Mouse (Mus musculus): ENCODE results near the gene Sumo1. TPM values are rescaled to one million over a fixed set of nuclear protein-coding genes. Genes with fewer than 3 reads are reported as not detected.

Sumo1 gene
- polyA plus RNA-seq, 1 experiment = 140 TPM

DNA sequence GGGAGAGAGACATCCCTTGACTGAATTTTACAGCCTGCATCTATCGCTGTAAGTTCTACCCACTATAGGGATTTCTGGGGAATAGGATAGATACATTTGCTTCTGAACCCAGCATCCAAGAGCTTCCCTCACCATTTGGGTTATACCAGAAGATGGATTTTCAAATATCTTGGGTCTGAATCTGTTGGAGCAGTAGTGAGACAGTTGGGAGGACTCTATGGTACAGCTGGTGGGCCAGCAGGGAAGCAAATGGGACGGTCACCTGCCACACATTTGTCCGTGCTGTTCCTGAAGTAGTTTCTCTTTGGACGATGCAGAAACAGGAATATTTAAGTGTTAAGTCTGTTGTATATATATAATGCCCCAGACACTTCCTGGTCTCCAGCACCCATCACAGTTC is 103.1 kb downstream of the Sumo1 start:
- 82% methylated on average over 4 of the region's 4 CpGs for WGBS

DNA sequence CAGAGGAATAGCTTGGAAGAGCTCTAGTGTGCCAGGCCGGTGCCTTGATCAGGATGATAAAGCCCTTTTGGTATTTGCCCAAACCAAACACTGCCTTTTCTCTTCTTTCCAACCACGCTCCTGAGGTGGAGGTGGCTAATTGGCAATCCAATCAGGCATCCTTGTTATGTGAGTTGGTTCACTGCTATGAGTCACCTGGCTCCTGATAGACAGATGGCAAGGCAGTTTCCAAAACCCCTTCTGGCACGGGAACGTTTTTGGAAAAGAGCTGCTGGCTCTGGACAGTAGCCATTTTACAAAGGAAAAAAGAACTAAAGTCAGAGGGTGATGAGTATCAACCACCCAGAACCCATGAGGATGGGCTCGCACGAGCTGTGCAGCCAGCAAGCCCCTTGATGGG is 103.7 kb downstream of the Sumo1 start:
- 75% methylated on average over 6 of the region's 6 CpGs for WGBS
- H3K4me3 ChIP-seq (replicated peaks; ENCODE audit: control insufficient read depth, low read depth, low read length) = no peak overlapping the region
- H3K27ac ChIP-seq (ENCODE audit: control insufficient read depth, insufficient read depth, low read depth, low read length, poor library complexity) = no peak overlapping the region
- TF ChIP-seq POLR2A (IDR thresholded peaks at IDR 0.05; ENCODE audit: borderline replicate concordance, control insufficient read depth, low read depth, low read length) (no peak), CTCF (IDR thresholded peaks at IDR 0.05; ENCODE audit: control insufficient read depth, insufficient read depth, low read length) (no peak)
- H3K4me1 ChIP-seq (ENCODE audit: control insufficient read depth, insufficient read depth, low read length) = no peaks in the 10 kb centered on the region; the same call in 1 of the 2 replicates

More for the DNA sequence above, 103.1 kb downstream of the Sumo1 start:
- no peaks in the 10 kb centered on the region; the same call in 1 of the 2 replicates for H3K4me1 ChIP-seq (ENCODE audit: control insufficient read depth, insufficient read depth, low read length)
- no peak overlapping the region for H3K4me3 ChIP-seq (replicated peaks; ENCODE audit: control insufficient read depth, low read depth, low read length)
- TF ChIP-seq POLR2A (IDR thresholded peaks at IDR 0.05; ENCODE audit: borderline replicate concordance, control insufficient read depth, low read depth, low read length) = no peak
- H3K27ac ChIP-seq (ENCODE audit: control insufficient read depth, insufficient read depth, low read depth, low read length, poor library complexity) = no peak overlapping the region

DNA sequence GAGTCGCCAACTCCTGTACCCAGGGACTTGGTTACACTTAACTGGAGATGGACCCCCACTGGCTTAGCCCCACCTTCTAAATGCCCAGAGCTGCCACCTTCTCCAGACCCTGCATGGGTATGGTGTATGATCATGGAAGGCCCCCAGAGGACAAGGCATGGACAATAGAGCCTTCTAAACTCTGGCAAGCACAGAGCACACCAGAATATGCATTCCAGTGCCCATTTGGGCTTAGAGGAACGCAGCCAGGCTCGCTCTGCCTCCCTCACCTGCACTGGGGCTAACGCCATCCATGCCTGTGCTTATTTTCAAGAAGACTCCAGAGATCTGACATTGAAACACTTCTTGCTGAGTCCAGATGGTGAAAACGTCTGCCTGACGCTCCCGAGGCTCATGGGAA is 104.4 kb downstream of the Sumo1 start:
- WGBS = 70% methylated on average over 7 of the region's 7 CpGs
- no peaks in the 10 kb centered on the region for H3K4me1 ChIP-seq (ENCODE audit: control insufficient read depth, insufficient read depth, low read length)
- no peak for TF ChIP-seq CTCF (IDR thresholded peaks at IDR 0.05; ENCODE audit: control insufficient read depth, insufficient read depth, low read length)
- TF ChIP-seq POLR2A (IDR thresholded peaks at IDR 0.05; ENCODE audit: borderline replicate concordance, control insufficient read depth, low read depth, low read length) = no peak

DNA sequence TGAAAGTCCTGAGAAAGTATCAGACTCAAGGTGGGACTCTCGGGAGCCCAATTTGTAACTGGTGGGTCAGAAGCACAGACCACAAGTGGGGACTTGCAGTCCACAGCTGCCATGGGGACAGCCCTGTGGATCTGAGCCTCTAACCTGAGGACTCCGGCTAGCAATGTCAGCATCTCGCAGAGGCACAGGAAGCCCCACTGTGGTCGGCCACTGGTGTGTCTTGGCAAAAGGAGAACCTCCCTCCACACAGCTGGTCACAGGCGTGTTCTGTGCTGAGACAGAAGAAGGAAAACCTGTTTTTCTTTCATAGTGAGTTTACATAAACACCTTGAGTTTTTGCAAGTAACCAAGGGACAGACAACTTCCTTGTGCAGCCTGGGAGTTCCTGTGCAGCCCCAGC is 104.8 kb downstream of the Sumo1 start:
- Histone ChIP-seq H3K4me3 (replicated peaks; ENCODE audit: control insufficient read depth, low read depth, low read length) (no peak overlapping the region), H3K27ac (ENCODE audit: control insufficient read depth, insufficient read depth, low read depth, low read length, poor library complexity) (no peak overlapping the region), H3K4me1 (ENCODE audit: control insufficient read depth, insufficient read depth, low read length) (no peaks in the 10 kb centered on the region)
- no peak for TF ChIP-seq POLR2A (IDR thresholded peaks at IDR 0.05; ENCODE audit: borderline replicate concordance, control insufficient read depth, low read depth, low read length)
- no peak for TF ChIP-seq CTCF (IDR thresholded peaks at IDR 0.05; ENCODE audit: control insufficient read depth, insufficient read depth, low read length)
- 11% methylated on average over 5 of the region's 5 CpGs for WGBS

More for the DNA sequence above, 104.4 kb downstream of the Sumo1 start:
- Histone ChIP-seq H3K27ac (ENCODE audit: control insufficient read depth, insufficient read depth, low read depth, low read length, poor library complexity) (no peak overlapping the region), H3K4me3 (replicated peaks; ENCODE audit: control insufficient read depth, low read depth, low read length) (no peak overlapping the region)

- no peaks in the 10 kb centered on the region for H3K4me1 ChIP-seq (ENCODE audit: control insufficient read depth, insufficient read depth, low read length)
- 90% methylated on average over 2 of the region's 2 CpGs for WGBS
- no peak overlapping the region for H3K27ac ChIP-seq (ENCODE audit: control insufficient read depth, insufficient read depth, low read depth, low read length, poor library complexity)
- no peak overlapping the region for H3K4me3 ChIP-seq (replicated peaks; ENCODE audit: control insufficient read depth, low read depth, low read length)
- TF ChIP-seq CTCF (IDR thresholded peaks at IDR 0.05; ENCODE audit: control insufficient read depth, insufficient read depth, low read length) (no peak), POLR2A (IDR thresholded peaks at IDR 0.05; ENCODE audit: borderline replicate concordance, control insufficient read depth, low read depth, low read length) (no peak)
These were observed 107.1 kb downstream of the Sumo1 start for GRCm38 (mm10) chr1:59563581-59563980.

- Histone ChIP-seq H3K4me3 (replicated peaks; ENCODE audit: control insufficient read depth, low read depth, low read length) (no peak overlapping the region), H3K4me1 (ENCODE audit: control insufficient read depth, insufficient read depth, low read length) (no peaks in the 10 kb centered on the region), H3K27ac (ENCODE audit: control insufficient read depth, insufficient read depth, low read depth, low read length, poor library complexity) (no peak overlapping the region)
- 86% methylated on average over 5 of the region's 5 CpGs for WGBS
- TF ChIP-seq CTCF (IDR thresholded peaks at IDR 0.05; ENCODE audit: control insufficient read depth, insufficient read depth, low read length) (no peak), POLR2A (IDR thresholded peaks at IDR 0.05; ENCODE audit: borderline replicate concordance, control insufficient read depth, low read depth, low read length) (no peak)
These were observed 116.9 kb downstream of the Sumo1 start for GRCm38 (mm10) chr1:59553708-59554107.

- no peaks in the 10 kb centered on the region for H3K4me1 ChIP-seq (ENCODE audit: control insufficient read depth, insufficient read depth, low read length)
- H3K27ac ChIP-seq (ENCODE audit: control insufficient read depth, insufficient read depth, low read depth, low read length, poor library complexity) = no peak overlapping the region
- H3K4me3 ChIP-seq (replicated peaks; ENCODE audit: control insufficient read depth, low read depth, low read length) = no peak overlapping the region
- TF ChIP-seq POLR2A (IDR thresholded peaks at IDR 0.05; ENCODE audit: borderline replicate concordance, control insufficient read depth, low read depth, low read length) (no peak), CTCF (IDR thresholded peaks at IDR 0.05; ENCODE audit: control insufficient read depth, insufficient read depth, low read length) (no peak)
- 86% methylated on average over 11 of the region's 11 CpGs for WGBS
These were observed 119.6 kb downstream of the Sumo1 start for GRCm38 (mm10) chr1:59550996-59551395.

DNA sequence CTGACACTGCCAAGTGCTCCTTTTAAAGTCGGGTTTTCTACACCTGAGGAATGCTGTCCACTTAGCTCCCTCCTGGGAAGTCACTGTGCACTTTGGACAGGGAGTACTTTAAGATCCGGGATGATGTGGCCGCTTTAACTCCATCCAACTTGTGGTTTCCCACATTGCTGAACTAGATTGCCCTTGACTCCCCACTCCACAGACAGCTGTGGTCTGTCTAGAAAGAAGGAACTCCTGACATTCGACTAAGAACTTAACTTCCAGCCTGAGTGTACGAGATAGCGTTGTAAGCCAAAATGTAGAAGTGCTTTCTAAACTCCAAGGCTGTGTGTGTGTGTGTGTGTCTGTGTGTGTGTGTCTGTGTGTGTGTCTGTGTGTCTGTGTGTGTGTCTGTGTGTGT is 120.4 kb downstream of the Sumo1 start:
- no peaks in the 10 kb centered on the region for H3K4me1 ChIP-seq (ENCODE audit: control insufficient read depth, insufficient read depth, low read length)
- 7% methylated on average over 6 of the region's 6 CpGs for WGBS
- no peak overlapping the region for H3K27ac ChIP-seq (ENCODE audit: control insufficient read depth, insufficient read depth, low read depth, low read length, poor library complexity)
- no peak overlapping the region for H3K4me3 ChIP-seq (replicated peaks; ENCODE audit: control insufficient read depth, low read depth, low read length)
- no peak for TF ChIP-seq CTCF (IDR thresholded peaks at IDR 0.05; ENCODE audit: control insufficient read depth, insufficient read depth, low read length)
- TF ChIP-seq POLR2A (IDR thresholded peaks at IDR 0.05; ENCODE audit: borderline replicate concordance, control insufficient read depth, low read depth, low read length) = no peak

DNA sequence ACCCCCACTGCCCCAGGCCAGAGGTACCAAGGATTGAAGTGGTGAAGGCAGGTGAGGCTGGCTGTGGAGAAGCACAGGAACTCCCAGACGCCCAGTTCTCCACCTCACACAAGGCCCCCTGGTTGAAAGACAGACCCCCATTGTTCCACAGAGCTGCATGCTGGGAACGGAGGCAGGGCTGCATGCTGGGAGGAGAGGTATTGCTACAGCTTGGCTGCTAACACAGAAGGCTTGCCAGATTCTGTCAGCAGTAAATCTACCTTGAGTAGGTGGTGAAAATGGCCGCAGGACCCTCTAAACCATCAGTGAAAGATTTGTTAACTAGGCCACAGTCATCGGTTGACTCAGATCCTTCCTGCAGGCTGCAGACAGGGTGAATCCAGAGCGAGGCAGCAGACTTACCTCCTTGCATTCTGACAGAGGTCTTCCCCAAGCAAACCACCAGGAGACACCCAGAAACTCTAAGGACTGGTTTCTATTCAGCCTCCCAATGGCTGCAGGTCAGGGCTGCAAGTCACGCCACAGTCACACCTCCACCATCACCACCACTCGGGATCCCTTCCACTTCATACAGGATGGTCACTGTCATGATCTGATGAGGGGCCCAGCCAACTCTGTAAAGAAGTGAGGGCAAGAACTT is 121.5 kb downstream of the Sumo1 start:
- Histone ChIP-seq H3K4me3 (replicated peaks; ENCODE audit: control insufficient read depth, low read depth, low read length) (no peak overlapping the region), H3K4me1 (ENCODE audit: control insufficient read depth, insufficient read depth, low read length) (no peaks in the 10 kb centered on the region), H3K27ac (ENCODE audit: control insufficient read depth, insufficient read depth, low read depth, low read length, poor library complexity) (no peak overlapping the region)
- 80% methylated on average over 7 of the region's 7 CpGs for WGBS
- no peak for TF ChIP-seq POLR2A (IDR thresholded peaks at IDR 0.05; ENCODE audit: borderline replicate concordance, control insufficient read depth, low read depth, low read length)
- no peak for TF ChIP-seq CTCF (IDR thresholded peaks at IDR 0.05; ENCODE audit: control insufficient read depth, insufficient read depth, low read length)
